Mouse (Mus musculus): ENCODE data around the gene Med27. TPM values are rescaled to one million over a fixed set of nuclear protein-coding genes. Genes with fewer than 3 reads are reported as not detected.

The Med27 gene
- polyA plus RNA-seq, 1 experiment = 21.4 TPM

GRCm38 (mm10) chr2:29418498-29418897 lies 71.9 kb downstream of the Med27 start:
- Histone ChIP-seq H3K36me3 (ENCODE audit: control insufficient read depth, insufficient read depth, low read length, poor library complexity, severe bottlenecking) (no peaks in the 10 kb centered on the region), H3K4me1 (ENCODE audit: control insufficient read depth, insufficient read depth, low read length) (no peaks in the 10 kb centered on the region), H3K9ac (ENCODE audit: low read depth, poor library complexity, severe bottlenecking) (no peak overlapping the region), H3K27me3 (ENCODE audit: control insufficient read depth, insufficient read depth, low read length, poor library complexity, severe bottlenecking) (no peaks in the 10 kb centered on the region), H3K9me3 (replicated peaks; ENCODE audit: control insufficient read depth, insufficient read depth, low read length, poor library complexity, severe bottlenecking) (no peaks in the 10 kb centered on the region), H3K27ac (ENCODE audit: insufficient read depth, low read length) (no peak overlapping the region), H3K4me3 (ENCODE audit: low read depth, low read length) (no peak overlapping the region)
- TF ChIP-seq POLR2A (IDR thresholded peaks at IDR 0.05; ENCODE audit: insufficient read depth, low read length) = no peak
- TF ChIP-seq EP300 (IDR thresholded peaks at IDR 0.05; ENCODE audit: insufficient read depth, low read depth, low read length) = no peak
- TF ChIP-seq CTCF (IDR thresholded peaks at IDR 0.05; ENCODE audit: low read depth, low read length) = no peak

GRCm38 (mm10) chr2:29419434-29419833 lies 72.8 kb downstream of the Med27 start:
- Histone ChIP-seq H3K4me1 (ENCODE audit: control insufficient read depth, insufficient read depth, low read length) (no peaks in the 10 kb centered on the region), H3K27ac (ENCODE audit: insufficient read depth, low read length) (no peak overlapping the region), H3K9ac (ENCODE audit: low read depth, poor library complexity, severe bottlenecking) (no peak overlapping the region), H3K27me3 (ENCODE audit: control insufficient read depth, insufficient read depth, low read length, poor library complexity, severe bottlenecking) (no peaks in the 10 kb centered on the region), H3K4me3 (ENCODE audit: low read depth, low read length) (no peak overlapping the region), H3K9me3 (replicated peaks; ENCODE audit: control insufficient read depth, insufficient read depth, low read length, poor library complexity, severe bottlenecking) (no peaks in the 10 kb centered on the region), H3K36me3 (ENCODE audit: control insufficient read depth, insufficient read depth, low read length, poor library complexity, severe bottlenecking) (no peaks in the 10 kb centered on the region)
- TF ChIP-seq POLR2A (IDR thresholded peaks at IDR 0.05; ENCODE audit: insufficient read depth, low read length) = no peak
- TF ChIP-seq EP300 (IDR thresholded peaks at IDR 0.05; ENCODE audit: insufficient read depth, low read depth, low read length) = no peak
- no peak for TF ChIP-seq CTCF (IDR thresholded peaks at IDR 0.05; ENCODE audit: low read depth, low read length)

GRCm38 (mm10) chr2:29419946-29420345 lies 73.3 kb downstream of the Med27 start:
- Histone ChIP-seq H3K27me3 (ENCODE audit: control insufficient read depth, insufficient read depth, low read length, poor library complexity, severe bottlenecking) (no peaks in the 10 kb centered on the region), H3K36me3 (ENCODE audit: control insufficient read depth, insufficient read depth, low read length, poor library complexity, severe bottlenecking) (no peaks in the 10 kb centered on the region), H3K9me3 (replicated peaks; ENCODE audit: control insufficient read depth, insufficient read depth, low read length, poor library complexity, severe bottlenecking) (no peaks in the 10 kb centered on the region), H3K9ac (ENCODE audit: low read depth, poor library complexity, severe bottlenecking) (no peak overlapping the region), H3K4me1 (ENCODE audit: control insufficient read depth, insufficient read depth, low read length) (no peaks in the 10 kb centered on the region), H3K27ac (ENCODE audit: insufficient read depth, low read length) (no peak overlapping the region), H3K4me3 (ENCODE audit: low read depth, low read length) (no peak overlapping the region)
- TF ChIP-seq CTCF (IDR thresholded peaks at IDR 0.05; ENCODE audit: low read depth, low read length) (no peak), EP300 (IDR thresholded peaks at IDR 0.05; ENCODE audit: insufficient read depth, low read depth, low read length) (no peak), POLR2A (IDR thresholded peaks at IDR 0.05; ENCODE audit: insufficient read depth, low read length) (no peak)

GRCm38 (mm10) chr2:29422126-29422840 lies 75.7 kb downstream of the Med27 start:
- H3K9me3 ChIP-seq (replicated peaks; ENCODE audit: control insufficient read depth, insufficient read depth, low read length, poor library complexity, severe bottlenecking) = no peaks in the 10 kb centered on the region
- H3K27ac ChIP-seq (ENCODE audit: insufficient read depth, low read length) = no peak overlapping the region
- no peaks in the 10 kb centered on the region for H3K36me3 ChIP-seq (ENCODE audit: control insufficient read depth, insufficient read depth, low read length, poor library complexity, severe bottlenecking)
- H3K9ac ChIP-seq (ENCODE audit: low read depth, poor library complexity, severe bottlenecking) = no peak overlapping the region
- H3K4me3 ChIP-seq (ENCODE audit: low read depth, low read length) = no peak overlapping the region
- no peaks in the 10 kb centered on the region for H3K4me1 ChIP-seq (ENCODE audit: control insufficient read depth, insufficient read depth, low read length)
- no peaks in the 10 kb centered on the region for H3K27me3 ChIP-seq (ENCODE audit: control insufficient read depth, insufficient read depth, low read length, poor library complexity, severe bottlenecking)
- TF ChIP-seq POLR2A (IDR thresholded peaks at IDR 0.05; ENCODE audit: insufficient read depth, low read length) = no peak
- no peak for TF ChIP-seq EP300 (IDR thresholded peaks at IDR 0.05; ENCODE audit: insufficient read depth, low read depth, low read length)
- no peak for TF ChIP-seq CTCF (IDR thresholded peaks at IDR 0.05; ENCODE audit: low read depth, low read length)

- TF ChIP-seq EP300 (IDR thresholded peaks at IDR 0.05; ENCODE audit: insufficient read depth, low read depth, low read length) (no peak), POLR2A (IDR thresholded peaks at IDR 0.05; ENCODE audit: insufficient read depth, low read length) (no peak), CTCF (IDR thresholded peaks at IDR 0.05; ENCODE audit: low read depth, low read length) (no peak)
These were observed 76.4 kb downstream of the Med27 start for GRCm38 (mm10) chr2:29423059-29423458.

GRCm38 (mm10) chr2:29425386-29425785 lies 78.8 kb downstream of the Med27 start:
- no peaks in the 10 kb centered on the region for H3K36me3 ChIP-seq (ENCODE audit: control insufficient read depth, insufficient read depth, low read length, poor library complexity, severe bottlenecking)
- no peaks in the 10 kb centered on the region for H3K9me3 ChIP-seq (replicated peaks; ENCODE audit: control insufficient read depth, insufficient read depth, low read length, poor library complexity, severe bottlenecking)
- H3K4me3 ChIP-seq (ENCODE audit: low read depth, low read length) = no peak overlapping the region
- no peak overlapping the region for H3K9ac ChIP-seq (ENCODE audit: low read depth, poor library complexity, severe bottlenecking)
- TF ChIP-seq EP300 (IDR thresholded peaks at IDR 0.05; ENCODE audit: insufficient read depth, low read depth, low read length) (no peak), POLR2A (IDR thresholded peaks at IDR 0.05; ENCODE audit: insufficient read depth, low read length) (no peak), CTCF (IDR thresholded peaks at IDR 0.05; ENCODE audit: low read depth, low read length) (no peak)
- no peaks in the 10 kb centered on the region for H3K4me1 ChIP-seq (ENCODE audit: control insufficient read depth, insufficient read depth, low read length)
- no peaks in the 10 kb centered on the region for H3K27me3 ChIP-seq (ENCODE audit: control insufficient read depth, insufficient read depth, low read length, poor library complexity, severe bottlenecking)
- H3K27ac ChIP-seq (ENCODE audit: insufficient read depth, low read length) = no peak overlapping the region

More at GRCm38 (mm10) chr2:29423059-29423458, 76.4 kb downstream of the Med27 start:
- H3K4me1 ChIP-seq (ENCODE audit: control insufficient read depth, insufficient read depth, low read length) = no peaks in the 10 kb centered on the region
- H3K27me3 ChIP-seq (ENCODE audit: control insufficient read depth, insufficient read depth, low read length, poor library complexity, severe bottlenecking) = no peaks in the 10 kb centered on the region
- H3K27ac ChIP-seq (ENCODE audit: insufficient read depth, low read length) = no peak overlapping the region
- H3K9ac ChIP-seq (ENCODE audit: low read depth, poor library complexity, severe bottlenecking) = no peak overlapping the region
- no peak overlapping the region for H3K4me3 ChIP-seq (ENCODE audit: low read depth, low read length)
- H3K9me3 ChIP-seq (replicated peaks; ENCODE audit: control insufficient read depth, insufficient read depth, low read length, poor library complexity, severe bottlenecking) = no peaks in the 10 kb centered on the region
- no peaks in the 10 kb centered on the region for H3K36me3 ChIP-seq (ENCODE audit: control insufficient read depth, insufficient read depth, low read length, poor library complexity, severe bottlenecking)
